Mouse (Mus musculus): ENCODE data around the gene Tbx18.
A peak's percentile ranks its signal among the peaks of the same experiment; 100 is the strongest.

Tbx18 gene

DNA sequence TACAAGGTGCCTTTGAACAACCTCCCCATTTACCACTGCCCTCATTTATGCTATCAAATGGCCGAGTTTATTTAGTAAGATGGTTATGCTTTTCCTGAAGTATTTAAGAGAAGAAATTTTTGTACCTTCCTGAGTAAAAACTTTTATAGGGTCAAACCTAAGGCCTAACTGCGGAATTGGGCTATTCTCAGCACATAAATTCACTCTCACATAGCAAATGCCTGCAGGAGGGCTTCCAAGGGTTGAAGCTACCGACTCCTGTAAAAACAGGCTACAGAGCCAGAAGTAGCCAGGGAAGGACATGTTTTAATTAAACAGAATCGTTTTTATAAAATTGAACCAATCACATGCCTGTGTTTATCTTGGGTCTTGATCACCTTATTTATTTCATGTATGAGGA lies 20.7 kb downstream of the Tbx18 start:
- DNase-seq (ENCODE audit: low read depth, low spot score): no peak

DNA sequence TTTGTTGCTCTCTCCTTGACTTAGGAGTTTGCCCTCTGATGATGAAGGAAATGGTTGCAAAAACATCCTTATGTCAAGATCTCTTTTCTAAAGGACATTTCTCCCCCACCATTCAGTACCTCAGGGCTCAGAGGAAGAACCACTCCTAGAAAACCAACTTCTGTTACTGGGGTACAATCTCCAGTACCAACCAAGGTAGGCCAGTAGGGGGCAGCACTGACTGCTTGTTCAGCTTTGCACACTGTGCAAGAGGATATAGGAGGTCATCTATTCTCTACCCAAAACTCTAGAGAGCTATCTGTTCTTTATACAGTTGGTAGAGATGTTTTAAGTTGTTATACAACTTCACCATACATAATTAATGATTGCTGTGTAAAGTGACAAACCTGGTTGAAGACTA lies 22.9 kb downstream of the Tbx18 start:
- DNase-seq (ENCODE audit: low read depth, low spot score): no peak

DNA sequence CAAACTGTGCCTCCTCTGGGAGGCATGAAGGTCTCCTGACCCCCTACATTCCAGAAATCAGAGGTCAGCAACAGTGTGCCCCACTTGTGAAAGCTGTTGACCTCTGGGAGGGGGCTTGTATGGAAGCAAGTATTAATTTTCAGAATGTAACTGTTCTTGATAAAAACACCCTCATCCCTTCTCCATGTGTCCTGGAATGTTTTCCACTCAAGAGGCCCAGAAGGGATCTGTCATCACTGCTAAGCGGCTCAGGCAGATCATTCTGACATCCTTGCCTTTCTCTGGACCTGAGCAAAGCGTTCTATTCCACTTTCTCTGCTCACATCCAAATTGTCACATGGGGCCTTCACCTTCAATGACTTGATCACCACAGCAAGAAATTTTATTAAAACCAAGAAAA lies 28.8 kb downstream of the Tbx18 start:
- no peak for DNase-seq (ENCODE audit: low read depth, low spot score)

DNA sequence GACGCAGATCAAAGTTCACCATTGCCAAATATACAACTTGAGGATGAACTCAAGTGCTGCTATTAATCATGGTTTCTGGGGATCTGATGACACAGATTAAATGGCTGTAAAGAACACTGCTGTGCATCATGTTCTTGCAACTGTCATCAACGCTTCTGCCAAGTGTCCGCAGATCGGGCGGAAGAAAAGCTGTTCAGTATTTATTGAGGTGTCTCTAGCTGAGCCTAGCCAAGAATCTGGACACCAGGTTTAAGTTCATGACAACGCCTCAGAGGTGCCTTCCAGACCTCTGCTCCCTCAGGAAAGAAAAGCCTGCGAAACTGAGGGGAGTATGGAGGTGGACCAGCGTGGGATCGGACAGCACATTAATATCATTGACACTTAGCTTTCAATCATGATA lies 44.1 kb downstream of the Tbx18 start:
- DNase-seq (ENCODE audit: low read depth, low spot score): no peak

DNA sequence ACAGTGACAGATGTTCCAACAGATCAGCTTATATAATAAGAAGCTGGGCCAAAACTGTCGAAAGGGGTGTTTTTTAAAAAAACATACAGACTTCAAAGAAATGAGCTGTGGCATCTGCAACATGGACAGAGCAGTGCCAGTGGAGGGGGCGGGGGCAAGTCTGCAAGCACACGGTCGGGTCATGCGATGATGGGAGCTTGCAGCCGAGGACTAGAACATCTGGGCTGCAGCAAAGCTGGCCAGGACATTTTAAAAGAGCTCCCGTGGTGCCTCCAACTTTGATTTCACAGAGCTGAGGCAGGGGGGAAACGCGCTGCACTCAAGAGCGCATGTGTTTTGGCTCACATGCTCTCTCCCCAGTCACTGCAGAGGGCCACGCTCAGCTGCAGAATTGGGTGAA lies 48.8 kb downstream of the Tbx18 start:
- peak; percentile 23 for DNase-seq (ENCODE audit: low read depth, low spot score)

Data from embryo, embryonic 11.5 days (tissue).